Mouse (Mus musculus) MEL (cell line): ENCODE measurements around the gene Ddx19a. TPM values are rescaled to one million over a fixed set of nuclear protein-coding genes. Genes with fewer than 3 reads are reported as not detected.

Source experiments
- DNase-seq: peaks from one replicate; pipeline ENCODE4 v3.0.0; 2011; ENCODE audit warnings: low read depth, low spot score
- H3K27ac ChIP-seq: 2 replicates; pipeline ENCODE4 v1.5.1; 2012; ENCODE audit warnings: low read depth, mild to moderate bottlenecking, control low read depth, low read length, moderate library complexity; ENCODE audit not compliant: control insufficient read depth
- H3K27me3 ChIP-seq, 2 experiments: fragments of 150-350 bp in 1 of 2; sonication (generic) in 1 of 2; 2 replicates each; pipeline ENCODE4 v1.6.1; 2012; ENCODE audit warnings: low read length in 2 of 2, mild to moderate bottlenecking in 2 of 2, improper control_type of control experiment in 1 of 2, moderate library complexity in 1 of 2; ENCODE audit not compliant: insufficient read depth in 2 of 2, control insufficient read depth in 1 of 2
- H3K36me3 ChIP-seq, 2 experiments: 2 replicates each; pipeline ENCODE4 v1.6.1; 2012 to 2014; ENCODE audit warnings: low read length in 2 of 2, improper control_type of control experiment in 1 of 2, inconsistent platforms in 1 of 2, mild to moderate bottlenecking in 1 of 2; ENCODE audit not compliant: insufficient read depth in 2 of 2, control insufficient read depth in 1 of 2
- H3K4me1 ChIP-seq, 2 experiments: fragments of 150-350 bp in 1 of 2; sonication (generic) in 1 of 2; 2 replicates each; pipeline ENCODE4 v1.6.1; 2012; ENCODE audit warnings: low read length in 2 of 2, improper control_type of control experiment in 1 of 2, mild to moderate bottlenecking in 1 of 2; ENCODE audit not compliant: insufficient read depth in 2 of 2, control insufficient read depth in 1 of 2
- H3K4me3 ChIP-seq, 2 experiments: fragments of 150-350 bp in 1 of 2; sonication (generic) in 1 of 2; 2 replicates each; pipeline ENCODE4 v1.5.1; 2012; ENCODE audit warnings: low read depth in 2 of 2, low read length in 2 of 2, mild to moderate bottlenecking in 2 of 2, moderate library complexity in 2 of 2, control low read depth in 1 of 2, improper control_type of control experiment in 1 of 2; ENCODE audit not compliant: control insufficient read depth in 1 of 2, insufficient read depth in 1 of 2
- H3K79me2 ChIP-seq: 2 replicates; pipeline ENCODE4 v1.6.1; 2012; ENCODE audit warnings: mild to moderate bottlenecking, low read length, moderate library complexity; ENCODE audit not compliant: control insufficient read depth, poor library complexity, insufficient read depth
- H3K9ac ChIP-seq: 2 replicates; pipeline ENCODE4 v1.6.1; 2012; ENCODE audit warnings: low read depth, mild to moderate bottlenecking, control low read depth, low read length, moderate library complexity; ENCODE audit not compliant: control insufficient read depth, poor library complexity, severe bottlenecking
- H3K9me3 ChIP-seq: fragments of 150-350 bp; sonication (generic); replicated peaks from 2 replicates; pipeline ENCODE4 v1.6.1; 2012; ENCODE audit warnings: mild to moderate bottlenecking, low read length, improper control_type of control experiment, moderate library complexity; ENCODE audit not compliant: insufficient read depth
- BHLHE40 ChIP-seq: IDR thresholded peaks from 2 replicates; pipeline ENCODE4 v1.6.1; 2012; ENCODE audit warnings: low read depth, mild to moderate bottlenecking, inconsistent platforms, low read length, improper control_type of control experiment, borderline replicate concordance
- CHD1 ChIP-seq: IDR thresholded peaks from 2 replicates; pipeline ENCODE4 v1.6.1; 2012; ENCODE audit warnings: low read depth, mild to moderate bottlenecking, inconsistent platforms, low read length, improper control_type of control experiment
- CTCF ChIP-seq, 3 experiments: IDR thresholded peaks in 2 of 3; conservative IDR thresholded peaks in 1 of 3; 2 replicates each; pipeline ENCODE4 v1.5.1; 2011 to 2012; ENCODE audit warnings: low read length in 3 of 3, low read depth in 2 of 3, mild to moderate bottlenecking in 2 of 3, improper control_type of control experiment in 1 of 3, inconsistent platforms in 1 of 3, mixed read lengths in 1 of 3, moderate library complexity in 1 of 3; ENCODE audit not compliant: control insufficient read depth in 1 of 3, insufficient read depth in 1 of 3, poor library complexity in 1 of 3, severe bottlenecking in 1 of 3
- EP300 ChIP-seq, 2 experiments: IDR thresholded peaks; 2 replicates each; pipeline ENCODE4 v1.6.1; 2011; ENCODE audit warnings: improper control_type of control experiment in 2 of 2, low read length in 2 of 2, low read depth in 1 of 2, mild to moderate bottlenecking in 1 of 2
- ETS1 ChIP-seq: IDR thresholded peaks from 2 replicates; pipeline ENCODE4 v1.6.1; 2012; ENCODE audit warnings: low read depth, mild to moderate bottlenecking, inconsistent platforms, low read length, improper control_type of control experiment, moderate library complexity
- GATA1 ChIP-seq: IDR thresholded peaks from 2 replicates; pipeline ENCODE4 v1.6.1; 2011; ENCODE audit warnings: low read depth, low read length, improper control_type of control experiment
- MAFK ChIP-seq: IDR thresholded peaks from 2 replicates; pipeline ENCODE4 v1.6.1; 2011; ENCODE audit warnings: low read depth, mild to moderate bottlenecking, low read length, improper control_type of control experiment, borderline replicate concordance
- MAX ChIP-seq: IDR thresholded peaks from 2 replicates; pipeline ENCODE4 v1.6.1; 2011; ENCODE audit warnings: low read length, improper control_type of control experiment
- MYB ChIP-seq: IDR thresholded peaks from 2 replicates; pipeline ENCODE4 v1.6.1; 2011; ENCODE audit warnings: mild to moderate bottlenecking, low read depth, low read length, improper control_type of control experiment
- NRF1 ChIP-seq: IDR thresholded peaks from 2 replicates; pipeline ENCODE4 v1.6.1; 2014; ENCODE audit warnings: low read depth, mild to moderate bottlenecking, inconsistent platforms, low read length, improper control_type of control experiment, moderate library complexity; ENCODE audit not compliant: poor library complexity, insufficient read depth, severe bottlenecking
- SIN3A ChIP-seq: IDR thresholded peaks from 2 replicates; pipeline ENCODE4 v1.6.1; 2012; ENCODE audit warnings: low read length, improper control_type of control experiment, inconsistent platforms
- TBP ChIP-seq: IDR thresholded peaks from 2 replicates; pipeline ENCODE4 v1.8.0; 2011; ENCODE audit warnings: low read depth, low read length, improper control_type of control experiment
- UBTF ChIP-seq: IDR thresholded peaks from 2 replicates; pipeline ENCODE4 v1.6.1; 2012; ENCODE audit warnings: low read depth, mild to moderate bottlenecking, inconsistent platforms, low read length, improper control_type of control experiment, moderate library complexity, borderline replicate concordance; ENCODE audit not compliant: insufficient read depth
- USF1 ChIP-seq: IDR thresholded peaks from 2 replicates; pipeline ENCODE4 v1.6.1; 2014; ENCODE audit warnings: low read depth, mild to moderate bottlenecking, inconsistent platforms, low read length, improper control_type of control experiment, moderate library complexity
- ZKSCAN1 ChIP-seq: IDR thresholded peaks from 2 replicates; pipeline ENCODE4 v1.6.1; 2012; ENCODE audit warnings: low read depth, mild to moderate bottlenecking, inconsistent platforms, low read length, improper control_type of control experiment, moderate library complexity
- polyA plus RNA-seq, 2 experiments: library from polyadenylated mRNA; stranded (reverse) in 1 of 2; unstranded in 1 of 2; fragments of >175 nt in 1 of 2; fragments of >200 nt in 1 of 2; gene quantifications; 2 replicates each; pipeline versions ENCODE4 v1.2.1 to v1.2.4; 2012; ENCODE audit warnings: low replicate concordance in 2 of 2, low read depth in 1 of 2; ENCODE audit not compliant: insufficient read length in 2 of 2, insufficient read depth in 1 of 2, missing spikeins in 1 of 2
- total RNA-seq: library from RNA; depleted of rRNA; stranded (reverse); fragments of 300-350 nt; gene quantifications from 2 replicates; pipeline ENCODE4 v1.2.3, GENCODE M21; 2012

Ddx19a gene
- total and polyA plus RNA-seq, 3 experiments: 17.0 to 168 (median 59.0) TPM

DNA sequence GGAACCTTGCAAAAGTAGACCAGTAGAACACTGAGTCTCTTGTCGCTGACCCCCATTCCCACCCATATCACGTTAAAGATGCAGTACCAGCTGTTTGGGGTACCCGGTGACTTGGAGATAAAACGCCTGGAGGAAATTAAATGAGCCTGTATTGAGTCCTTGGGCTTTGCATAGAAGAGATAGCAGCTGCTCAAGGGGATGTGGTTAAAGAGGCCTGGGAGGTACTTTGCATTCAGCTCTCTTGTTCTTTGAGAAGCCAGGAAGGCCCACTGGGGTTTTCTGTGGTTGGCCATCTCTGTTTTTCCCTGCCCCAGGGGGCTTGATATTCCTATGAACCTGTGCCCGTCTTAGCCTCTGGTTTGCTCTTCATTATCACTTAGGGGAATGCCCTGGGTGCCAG, 68.5 kb downstream of the Ddx19a start (continued):
- TF ChIP-seq USF1: 0 out of 2 replicates have a peak, but pooled peaks have one; percentile 34
- no peak for TF ChIP-seq NRF1
- TF ChIP-seq MAX: no peak
- TF ChIP-seq TBP: peak; percentile 57
- TF ChIP-seq, all 39 proteins: peak for 23

DNA sequence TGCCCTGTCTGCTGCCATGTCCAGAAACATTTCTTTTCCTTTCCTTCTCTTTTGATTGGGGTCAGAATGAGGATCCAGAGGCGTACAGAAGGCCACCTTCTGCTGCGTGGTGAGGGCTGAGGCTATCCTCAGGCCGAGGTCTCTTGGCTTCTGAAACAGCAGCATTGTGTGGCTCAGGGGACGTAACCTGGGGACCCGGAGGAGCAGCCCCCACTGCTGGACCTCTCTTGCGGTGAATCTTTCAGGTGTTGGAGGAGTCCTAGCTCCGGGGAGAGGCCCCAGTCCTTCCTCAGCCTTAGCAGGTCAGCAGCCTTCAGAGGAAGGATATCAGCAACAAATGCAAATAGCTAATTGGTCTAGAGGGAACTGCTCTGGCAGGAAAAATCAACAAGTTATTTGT, 69.2 kb downstream of the Ddx19a start:
- DNase-seq: no peak
- H3K27ac ChIP-seq: peak overlapping the region; percentile 64
- H3K27me3 ChIP-seq: no peaks in the 10 kb centered on the region
- peak overlapping the region; percentile 41 for H3K9ac ChIP-seq
- H3K4me3 ChIP-seq: no peak overlapping the region
- peaks cover 0 to 53% of the 10 kb centered on the region in 2 experiments; a peak in 2 of 4 replicates for H3K36me3 ChIP-seq
- H3K79me2 ChIP-seq: peaks cover 2% of the 10 kb centered on the region; the same call in 1 of the 2 replicates
- H3K4me1 ChIP-seq: peaks cover 39 to 55% of the 10 kb centered on the region in 2 experiments
- no peak for TF ChIP-seq CTCF (IDR thresholded peaks at IDR 0.05 in 2 of 3, conservative IDR thresholded peaks at IDR 0.05 in 1 of 3; ENCODE audit: control insufficient read depth in 1 of 3, insufficient read depth in 1 of 3, low read depth in 2 of 3, low read length in 3 of 3, poor library complexity in 1 of 3, severe bottlenecking in 1 of 3)
- TF ChIP-seq EP300 (IDR thresholded peaks at IDR 0.05; ENCODE audit: low read depth in 1 of 2, low read length in 2 of 2): peak in 1 of 2 experiments; percentile 16; a peak in 1 of 4 replicates
- H3K9me3 ChIP-seq: no peaks in the 10 kb centered on the region

DNA sequence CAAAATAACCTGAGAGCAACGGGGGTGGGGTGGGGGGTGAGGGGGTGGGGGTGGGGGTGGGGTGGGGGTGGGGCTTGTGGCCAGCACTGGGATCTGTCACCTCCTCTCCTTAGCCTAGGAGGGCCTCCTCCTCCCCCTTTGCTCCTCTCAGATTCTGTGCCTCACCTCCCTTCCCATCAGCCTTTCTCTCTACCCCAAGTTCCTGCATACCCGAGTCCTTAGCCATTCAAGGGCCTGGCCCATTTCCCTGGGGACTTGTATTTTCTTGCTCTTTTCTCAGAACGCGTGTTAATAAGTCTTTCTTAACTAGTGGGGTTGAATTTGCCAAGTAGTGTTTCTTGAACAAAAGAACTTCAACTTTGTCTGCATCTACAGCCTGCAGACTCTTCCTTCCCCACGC, 70.9 kb downstream of the Ddx19a start:
- Histone ChIP-seq H3K79me2 (peaks cover 7% of the 10 kb centered on the region; the same call in 1 of the 2 replicates), H3K27me3 (no peaks in the 10 kb centered on the region), H3K9me3 (no peaks in the 10 kb centered on the region), H3K4me1 (peaks cover 27 to 43% of the 10 kb centered on the region in 2 experiments), H3K36me3 (peaks cover 0 to 40% of the 10 kb centered on the region in 2 experiments; a peak in 2 of 4 replicates), H3K9ac (no peak overlapping the region), H3K27ac (no peak overlapping the region; the same call in 1 of the 2 replicates), H3K4me3 (no peak overlapping the region)
- no peak for DNase-seq
- TF ChIP-seq SIN3A: no peak

DNA sequence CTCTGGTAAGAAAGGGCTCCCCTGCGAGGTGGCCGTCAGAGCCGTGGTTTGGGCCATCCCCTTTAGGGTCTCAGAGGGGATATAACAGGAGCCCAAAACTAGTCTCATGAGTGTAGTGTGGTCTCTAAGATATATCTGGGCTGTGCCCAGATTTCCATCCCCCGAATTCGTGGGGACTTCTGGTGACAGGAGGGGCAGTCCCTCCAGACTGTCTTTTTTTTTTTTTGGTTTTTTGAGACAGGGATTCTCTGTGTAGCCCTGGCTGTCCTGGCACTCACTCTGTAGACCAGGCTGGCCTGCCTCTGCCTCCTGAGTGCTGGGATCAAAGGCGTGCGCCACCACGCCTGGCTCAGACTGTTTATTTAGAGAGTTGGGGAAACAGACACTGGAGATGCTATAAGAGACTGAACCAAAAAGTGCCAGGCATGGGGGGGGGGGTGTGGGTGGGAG, 71.9 kb downstream of the Ddx19a start:
- H3K9ac ChIP-seq: no peak overlapping the region
- no peak for DNase-seq
- H3K9me3 ChIP-seq: no peaks in the 10 kb centered on the region
- H3K4me3 ChIP-seq: no peak overlapping the region
- H3K79me2 ChIP-seq: peaks cover 7% of the 10 kb centered on the region; the same call in 1 of the 2 replicates
- peaks cover 0 to 41% of the 10 kb centered on the region in 2 experiments; a peak in 2 of 4 replicates for H3K36me3 ChIP-seq
- peaks cover 22 to 45% of the 10 kb centered on the region in 2 experiments for H3K4me1 ChIP-seq
- no peaks in the 10 kb centered on the region for H3K27me3 ChIP-seq
- TF ChIP-seq GATA1 (no peak), MAFK (no peak), ZKSCAN1 (no peak), CHD1 (no peak), UBTF (no peak), BHLHE40 (no peak), USF1 (no peak), ETS1 (no peak), MYB (no peak)
- TF ChIP-seq, all 39 proteins: peak for 0
- H3K27ac ChIP-seq: no peak overlapping the region
